Mouse (Mus musculus) intestine, embryonic 14.5 days (tissue): ENCODE results near the gene Amfr. TPM values are rescaled to one million over a fixed set of nuclear protein-coding genes. Genes with fewer than 3 reads are reported as not detected.

Experiments
- ATAC-seq: fragments of 200-750 bp; cut with Nextera tagmentation; replicated peaks from 2 replicates; pipeline ENCODE4 v1.8.0; 2017; ENCODE audit warnings: low read depth, moderate number of reproducible peaks, moderate TSS enrichment, moderate library complexity; ENCODE audit not compliant: low FRiP score, low TSS enrichment
- DNase-seq: peaks from one replicate; pipeline ENCODE4 v3.0.0-alpha.2; 2018; ENCODE audit warnings: low spot score
- H3K27ac ChIP-seq: fragments of 300-500 bp; sonication (generic); 2 replicates; pipeline ENCODE4 v1.5.1; 2014; ENCODE audit warnings: low read depth, mild to moderate bottlenecking, control low read depth
- H3K27me3 ChIP-seq: fragments of 300-500 bp; sonication (generic); replicated peaks from 2 replicates; pipeline ENCODE4 v1.6.1; 2014; ENCODE audit warnings: low read length, control low read depth; ENCODE audit not compliant: control insufficient read depth, insufficient read depth
- H3K36me3 ChIP-seq: fragments of 300-500 bp; sonication (generic); 2 replicates; pipeline ENCODE4 v1.6.1; 2014; ENCODE audit warnings: low read length, control low read depth; ENCODE audit not compliant: control insufficient read depth, insufficient read depth
- H3K4me1 ChIP-seq: fragments of 300-500 bp; sonication (generic); replicated peaks from 2 replicates; pipeline ENCODE4 v1.6.1; 2014; ENCODE audit warnings: low read length, control low read depth, mixed read lengths; ENCODE audit not compliant: control insufficient read depth, insufficient read depth
- H3K4me2 ChIP-seq: fragments of 300-500 bp; sonication (generic); 2 replicates; pipeline ENCODE4 v1.6.1; 2014; ENCODE audit warnings: low read length
- H3K4me3 ChIP-seq: fragments of 300-500 bp; sonication (generic); 2 replicates; pipeline ENCODE4 v1.5.1; 2014; ENCODE audit warnings: low read depth, low read length, control low read depth, mixed read lengths
- H3K9ac ChIP-seq: fragments of 300-500 bp; sonication (generic); 2 replicates; pipeline ENCODE4 v1.6.1; 2014; ENCODE audit warnings: mild to moderate bottlenecking, low read length
- H3K9me3 ChIP-seq: fragments of 300-500 bp; sonication (generic); 2 replicates; pipeline ENCODE4 v1.6.1; 2016; ENCODE audit warnings: low read length, control low read depth; ENCODE audit not compliant: control insufficient read depth
- WGBS: fragments of 180-500 bp; shearing (Covaris S2); extraction: QIAGEN DNeasy Blood & Tissue Kit; methylation state at CpG from one replicate; pipeline ENCODE4 v1.1.7; 2014; 5-methylcytosine and 5-hydroxymethylcytosine counted together
- polyA plus RNA-seq: library from polyadenylated mRNA; unstranded; fragments of >200 nt; fragmentation: Nextera tagmentation; extraction: Ambion mirVana; gene quantifications from 2 replicates; pipeline ENCODE4 v1.2.1, GENCODE M21; 2014

Gene Amfr
- polyA plus RNA-seq, 1 experiment from 2014 or later: 47.8 TPM

- no peak overlapping the region for H3K9ac ChIP-seq
- no peaks in the 10 kb centered on the region for H3K4me1 ChIP-seq
- no peak for ATAC-seq
- no peak overlapping the region for H3K27ac ChIP-seq
- H3K9me3 ChIP-seq: no peaks in the 10 kb centered on the region
- H3K4me2 ChIP-seq: no peak overlapping the region
- WGBS: 94% methylated on average over 9 of the region's 9 CpGs
- no peaks in the 10 kb centered on the region for H3K27me3 ChIP-seq
- no peak overlapping the region for H3K4me3 ChIP-seq
- no peak for DNase-seq
- 0 out of 2 replicates have a peak, but pooled peaks cover 8% of the 10 kb centered on the region for H3K36me3 ChIP-seq
Observed at GRCm38 (mm10) chr8:93958402-93958801, 54.2 kb downstream of the Amfr start.

GRCm38 (mm10) chr8:93952511-93952910, 60.1 kb downstream of the Amfr start:
- Histone ChIP-seq H3K27ac (no peak overlapping the region), H3K4me1 (no peaks in the 10 kb centered on the region), H3K9ac (no peak overlapping the region), H3K27me3 (no peaks in the 10 kb centered on the region), H3K9me3 (no peaks in the 10 kb centered on the region), H3K4me3 (no peak overlapping the region), H3K36me3 (0 out of 2 replicates have a peak, but pooled peaks cover 11% of the 10 kb centered on the region), H3K4me2 (no peak overlapping the region)
- 91% methylated on average over 9 of the region's 9 CpGs for WGBS
- ATAC-seq (no peak), DNase-seq (no peak)

- 0 out of 2 replicates have a peak, but pooled peaks cover 10% of the 10 kb centered on the region for H3K36me3 ChIP-seq
- H3K9ac ChIP-seq: no peak overlapping the region
- H3K4me1 ChIP-seq: no peaks in the 10 kb centered on the region
- H3K4me2 ChIP-seq: no peak overlapping the region
- no peak for ATAC-seq
- no peak for DNase-seq
- no peaks in the 10 kb centered on the region for H3K27me3 ChIP-seq
- WGBS: 83% methylated on average over 14 of the region's 14 CpGs
- H3K27ac ChIP-seq: no peak overlapping the region
- H3K4me3 ChIP-seq: no peak overlapping the region
- no peaks in the 10 kb centered on the region for H3K9me3 ChIP-seq
Observed at GRCm38 (mm10) chr8:93950133-93950532, 62.5 kb downstream of the Amfr start.

- Histone ChIP-seq H3K4me3 (no peak overlapping the region), H3K27me3 (no peaks in the 10 kb centered on the region), H3K36me3 (no peaks in the 10 kb centered on the region), H3K4me1 (no peaks in the 10 kb centered on the region), H3K4me2 (no peak overlapping the region), H3K9me3 (no peaks in the 10 kb centered on the region), H3K9ac (no peak overlapping the region), H3K27ac (no peak overlapping the region)
- DNase-seq (no peak), ATAC-seq (no peak)
- 94% methylated on average over 1 of the region's 1 CpGs for WGBS
Observed at GRCm38 (mm10) chr8:93946397-93946796, 66.2 kb downstream of the Amfr start.

GRCm38 (mm10) chr8:93945781-93946180, 66.9 kb downstream of the Amfr start:
- no peak for ATAC-seq
- WGBS: 66% methylated on average over 4 of the region's 4 CpGs
- no peak for DNase-seq

GRCm38 (mm10) chr8:93941636-93942054, 71.0 kb downstream of the Amfr start:
- Histone ChIP-seq H3K4me3 (no peak overlapping the region), H3K9ac (no peak overlapping the region), H3K4me1 (no peaks in the 10 kb centered on the region), H3K4me2 (no peak overlapping the region), H3K9me3 (no peaks in the 10 kb centered on the region), H3K27me3 (no peaks in the 10 kb centered on the region), H3K27ac (no peak overlapping the region), H3K36me3 (no peaks in the 10 kb centered on the region)
- no peak for ATAC-seq
- WGBS: 73% methylated on average over 4 of the region's 4 CpGs
- no peak for DNase-seq

More at GRCm38 (mm10) chr8:93945781-93946180, 66.9 kb downstream of the Amfr start:
- Histone ChIP-seq H3K9ac (no peak overlapping the region), H3K4me2 (no peak overlapping the region), H3K36me3 (no peaks in the 10 kb centered on the region), H3K9me3 (no peaks in the 10 kb centered on the region), H3K4me3 (no peak overlapping the region), H3K27ac (no peak overlapping the region), H3K27me3 (no peaks in the 10 kb centered on the region), H3K4me1 (no peaks in the 10 kb centered on the region)

GRCm38 (mm10) chr8:93940542-93941423, 71.9 kb downstream of the Amfr start:
- Histone ChIP-seq H3K9me3 (no peaks in the 10 kb centered on the region), H3K4me3 (no peak overlapping the region), H3K36me3 (no peaks in the 10 kb centered on the region), H3K27ac (no peak overlapping the region), H3K27me3 (no peaks in the 10 kb centered on the region), H3K4me2 (no peak overlapping the region), H3K9ac (no peak overlapping the region), H3K4me1 (no peaks in the 10 kb centered on the region)
- ATAC-seq (no peak), DNase-seq (no peak)
- 61% methylated on average over 11 of the region's 11 CpGs for WGBS

GRCm38 (mm10) chr8:93938193-93938592, 74.4 kb downstream of the Amfr start:
- no peak overlapping the region for H3K4me3 ChIP-seq
- 92% methylated on average over 3 of the region's 3 CpGs for WGBS
- no peaks in the 10 kb centered on the region for H3K27me3 ChIP-seq
- H3K9me3 ChIP-seq: no peaks in the 10 kb centered on the region
- H3K4me2 ChIP-seq: no peak overlapping the region
- H3K9ac ChIP-seq: no peak overlapping the region
- no peaks in the 10 kb centered on the region for H3K4me1 ChIP-seq
- DNase-seq: no peak
- no peaks in the 10 kb centered on the region for H3K36me3 ChIP-seq
- no peak overlapping the region for H3K27ac ChIP-seq
- no peak for ATAC-seq

GRCm38 (mm10) chr8:93933288-93933687, 79.4 kb downstream of the Amfr start:
- Histone ChIP-seq H3K9me3 (no peaks in the 10 kb centered on the region), H3K27me3 (no peaks in the 10 kb centered on the region), H3K27ac (no peak overlapping the region), H3K36me3 (no peaks in the 10 kb centered on the region), H3K4me3 (no peak overlapping the region), H3K9ac (no peak overlapping the region), H3K4me2 (no peak overlapping the region), H3K4me1 (no peaks in the 10 kb centered on the region)
- 77% methylated on average over 2 of the region's 2 CpGs for WGBS
- ATAC-seq: no peak
- no peak for DNase-seq
